Mouse (Mus musculus): Measurements from ENCODE around the gene Pinlyp.
A peak's percentile ranks its signal among the peaks of the same experiment; 100 is the strongest.
"Not testable (repeated sequence)": the region's sequence is repeated elsewhere in the genome, so short reads cannot be mapped to it uniquely, and the experiment has no call there.

The Pinlyp gene

DNA sequence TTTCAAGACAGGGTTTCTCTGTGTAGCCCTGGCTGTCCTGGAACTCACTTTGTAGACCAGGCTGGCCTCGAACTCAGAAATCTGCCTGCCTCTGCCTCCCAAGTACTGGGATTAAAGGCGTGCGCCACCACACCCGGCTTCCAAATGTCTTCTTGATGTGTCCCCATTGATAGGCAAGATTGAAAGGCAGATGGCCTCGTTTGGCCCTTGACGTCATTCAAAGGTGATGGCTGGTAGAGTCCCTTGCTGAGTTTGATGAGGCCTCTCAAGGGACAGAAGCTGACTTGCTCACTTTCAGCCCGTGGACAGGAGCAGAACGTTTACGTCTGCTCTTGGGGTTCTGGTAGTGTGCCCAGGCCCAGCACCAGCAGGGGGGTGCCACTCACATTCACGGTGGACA is 25.9 kb downstream of the Pinlyp start:
- not testable (repeated sequence) for DNase-seq

DNA sequence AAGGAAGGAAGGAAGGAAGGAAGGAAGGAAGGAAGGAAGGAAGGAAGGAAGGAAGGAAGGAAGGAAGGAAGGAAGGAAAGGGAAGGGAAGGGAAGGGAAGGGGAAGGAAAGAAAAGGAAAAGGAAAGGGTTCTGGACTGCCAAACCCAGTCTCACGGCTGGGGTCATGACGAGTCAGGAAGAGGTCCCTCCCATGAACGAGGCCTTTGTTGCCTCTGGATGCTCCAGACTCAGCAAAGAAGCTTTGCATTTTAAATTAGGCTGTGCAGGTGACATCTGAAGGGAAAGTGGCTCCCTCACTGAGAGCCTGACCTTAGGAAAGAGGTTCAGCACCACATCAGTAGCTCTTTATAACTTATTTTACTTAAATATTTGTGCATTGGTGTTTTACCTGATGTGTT is 26.8 kb downstream of the Pinlyp start:
- DNase-seq: no peak

DNA sequence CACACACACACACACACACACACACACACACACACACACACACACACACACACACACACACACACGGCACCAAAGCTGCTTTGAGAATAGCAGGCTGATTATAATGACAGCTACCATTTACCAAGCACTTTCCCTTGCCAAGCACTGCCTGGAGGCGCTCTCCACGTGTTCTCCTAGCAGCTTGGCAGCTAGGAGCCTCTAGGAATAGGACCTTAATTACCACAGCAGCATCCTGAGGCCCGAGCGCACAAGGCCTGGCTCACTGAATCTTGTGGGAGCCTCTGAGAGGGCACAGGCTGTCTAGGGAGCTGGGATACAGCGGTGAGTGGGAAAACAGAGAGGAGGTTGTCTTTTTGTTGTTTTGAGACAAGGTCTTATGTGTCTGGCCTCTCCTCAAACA is 28.3 kb downstream of the Pinlyp start:
- DNase-seq: no peak

DNA sequence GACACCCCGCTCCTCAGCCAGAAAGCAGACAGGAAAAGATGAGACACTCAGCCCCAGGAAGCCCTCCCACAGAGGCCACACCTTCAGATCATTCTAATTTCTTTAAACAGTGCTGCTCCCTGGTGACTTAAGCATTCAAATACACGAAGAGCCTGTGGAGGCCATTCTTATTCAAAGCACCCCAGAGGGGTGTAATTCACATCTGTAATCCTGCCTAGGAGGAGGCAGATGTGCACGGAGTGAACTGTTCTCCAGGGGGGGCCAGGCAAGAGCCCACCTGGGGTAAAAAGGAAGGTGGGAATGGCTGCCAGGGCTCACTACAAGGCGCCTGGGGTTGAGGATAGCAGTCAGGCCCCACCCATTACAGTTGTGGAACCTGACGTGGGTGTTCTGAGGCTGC is 28.8 kb downstream of the Pinlyp start:
- no peak for DNase-seq

DNA sequence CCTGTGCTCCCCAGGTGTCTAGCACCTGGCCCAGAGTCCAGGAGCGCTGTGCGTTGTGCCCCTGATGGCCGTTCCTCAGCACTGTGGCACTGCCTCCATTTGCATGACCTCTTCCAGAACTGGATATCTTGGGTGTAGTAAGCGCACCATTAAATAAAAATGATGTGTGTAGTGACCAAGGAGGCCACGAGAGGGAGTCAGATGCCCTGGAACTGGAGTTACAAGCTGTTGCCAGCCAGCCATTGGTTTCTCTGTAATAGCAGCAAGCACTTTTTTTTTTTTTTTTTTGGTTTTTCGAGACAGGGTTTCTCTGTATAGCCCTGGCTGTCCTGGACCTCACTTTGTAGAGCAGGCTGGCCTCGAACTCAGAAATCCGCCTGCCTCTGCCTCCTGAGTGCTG is 29.6 kb downstream of the Pinlyp start:
- DNase-seq: not testable (repeated sequence)

DNA sequence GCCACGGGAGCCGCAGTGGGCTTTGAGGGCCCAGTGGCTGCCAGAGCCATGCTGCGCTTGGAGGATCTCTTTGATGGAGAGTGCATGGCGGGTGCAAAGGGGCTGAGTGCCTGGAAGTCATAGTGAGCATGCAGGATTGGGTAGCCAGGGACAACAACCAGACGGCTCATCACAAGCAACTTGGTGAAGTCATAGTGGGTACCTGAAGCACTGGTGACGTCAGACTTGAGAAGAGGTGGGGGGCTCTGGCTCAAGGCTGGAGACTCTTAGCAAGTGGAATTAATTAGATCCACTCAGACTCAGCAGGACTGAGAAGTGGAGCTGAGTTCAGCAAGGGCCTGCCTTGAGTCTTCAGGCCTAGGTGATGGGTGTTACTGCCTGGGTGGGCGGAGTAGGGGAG is 33.6 kb downstream of the Pinlyp start, which contains the start of gene AC161166.1:
TSS of gene AC161166.1 (minus strand) at position 101 of the 400 bp plus-strand sequence.
- DNase-seq: no peak

DNA sequence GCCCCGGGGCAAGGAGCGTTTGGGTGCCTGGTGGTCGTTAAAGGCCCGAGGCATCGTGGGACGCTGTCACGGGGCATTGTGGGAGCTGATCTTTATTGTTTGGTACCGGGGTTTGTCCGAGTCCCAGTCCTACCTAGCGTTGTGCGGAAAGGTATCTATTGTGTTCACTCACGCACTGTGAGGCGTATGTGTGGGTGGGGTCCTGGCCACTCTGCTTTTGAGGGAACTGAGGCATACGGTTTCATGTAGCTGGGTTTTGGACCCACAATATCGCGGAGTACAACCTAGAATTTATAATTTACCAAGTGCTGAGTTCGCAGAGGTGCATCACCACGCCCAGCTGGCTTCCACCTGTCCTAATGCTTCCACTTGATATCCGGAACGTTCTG is 38.2 kb downstream of the Pinlyp start:
- DNase-seq: no peak

DNA sequence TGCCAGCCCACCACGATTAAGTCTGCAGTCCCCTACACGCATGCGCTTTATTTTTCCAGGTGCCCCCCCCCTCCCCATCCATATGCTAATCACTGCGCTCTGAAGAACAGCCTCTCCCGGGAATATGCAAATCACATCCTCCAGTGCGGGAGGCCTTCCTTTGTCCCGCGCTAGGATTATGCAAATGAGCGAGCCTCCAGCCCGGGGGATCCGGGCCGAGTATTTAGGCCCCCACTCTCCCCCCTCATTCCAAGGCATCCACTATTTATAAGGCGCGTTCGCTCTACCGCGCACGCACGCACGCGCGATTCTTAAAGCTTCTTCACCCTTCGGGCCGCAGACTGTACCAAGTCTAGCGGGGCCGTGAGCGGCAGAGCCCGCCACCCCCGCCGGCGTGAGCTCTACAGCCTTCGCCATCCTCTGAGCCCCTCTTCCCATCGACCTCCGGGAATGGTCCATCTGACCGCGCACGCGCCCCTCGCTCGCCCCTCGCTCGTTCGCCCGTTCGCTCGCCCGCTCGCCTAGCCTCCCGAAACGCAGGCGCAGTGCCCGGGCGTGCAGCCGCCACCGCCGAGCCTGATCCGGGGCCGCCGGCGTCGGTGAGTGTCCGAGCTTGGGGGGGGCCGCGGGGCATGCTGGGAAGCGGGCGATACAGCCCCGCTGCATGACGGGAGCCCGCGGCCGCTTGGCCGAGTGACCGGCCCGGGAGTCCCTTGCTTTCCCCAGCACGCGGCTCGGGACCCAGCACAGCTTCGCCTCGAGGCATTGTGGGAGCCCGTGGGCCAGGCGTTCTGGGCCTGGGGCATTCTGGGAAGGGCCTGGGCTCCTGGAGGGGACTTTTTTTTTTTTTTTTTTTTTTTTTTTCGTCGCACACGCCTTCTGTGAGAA is 38.8 kb downstream of the Pinlyp start, which contains the start of gene Zfp428:
TSS of gene Zfp428 (plus strand) at position 169 of the 888 bp plus-strand sequence.
- DNase-seq: peak; percentile 87

DNA sequence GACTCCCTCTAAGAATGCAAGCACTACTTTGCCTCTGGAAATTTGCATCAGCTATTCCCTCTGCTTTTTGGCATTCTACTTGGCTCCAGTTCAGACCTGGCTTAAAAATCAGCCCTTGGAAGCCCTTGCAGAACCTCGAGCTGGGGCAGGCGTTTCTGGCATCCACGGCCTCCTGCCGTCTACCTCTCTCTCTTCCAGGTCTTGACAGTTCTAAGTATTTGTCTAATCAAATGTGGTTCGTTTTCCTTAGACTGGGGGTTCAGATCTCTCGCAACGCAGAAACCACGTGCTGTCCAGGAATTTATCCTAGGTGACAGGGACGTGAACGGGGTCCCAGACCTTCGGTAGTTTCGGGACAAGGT is 39.5 kb downstream of the Pinlyp start:
- peak; percentile 31 for DNase-seq

DNA sequence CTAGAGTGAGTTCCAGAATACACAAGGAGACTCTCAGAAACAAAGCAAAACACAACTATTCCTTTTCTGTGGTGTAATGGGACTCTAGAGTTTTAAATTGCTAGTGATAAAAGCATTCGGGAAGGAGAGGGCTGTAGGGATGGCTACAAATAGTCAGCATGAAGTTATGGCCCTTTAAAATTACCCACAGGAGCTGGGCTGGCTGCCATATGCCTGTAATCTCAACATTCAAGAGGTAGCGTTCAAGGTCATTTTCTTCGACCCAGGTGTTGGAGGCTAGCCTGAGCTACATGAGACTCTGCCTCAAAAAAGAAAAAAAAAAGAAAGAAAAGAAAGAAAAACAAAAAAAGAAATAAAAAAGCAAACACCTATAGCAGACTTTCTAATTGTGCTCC is 39.9 kb downstream of the Pinlyp start:
- no peak for DNase-seq

DNA sequence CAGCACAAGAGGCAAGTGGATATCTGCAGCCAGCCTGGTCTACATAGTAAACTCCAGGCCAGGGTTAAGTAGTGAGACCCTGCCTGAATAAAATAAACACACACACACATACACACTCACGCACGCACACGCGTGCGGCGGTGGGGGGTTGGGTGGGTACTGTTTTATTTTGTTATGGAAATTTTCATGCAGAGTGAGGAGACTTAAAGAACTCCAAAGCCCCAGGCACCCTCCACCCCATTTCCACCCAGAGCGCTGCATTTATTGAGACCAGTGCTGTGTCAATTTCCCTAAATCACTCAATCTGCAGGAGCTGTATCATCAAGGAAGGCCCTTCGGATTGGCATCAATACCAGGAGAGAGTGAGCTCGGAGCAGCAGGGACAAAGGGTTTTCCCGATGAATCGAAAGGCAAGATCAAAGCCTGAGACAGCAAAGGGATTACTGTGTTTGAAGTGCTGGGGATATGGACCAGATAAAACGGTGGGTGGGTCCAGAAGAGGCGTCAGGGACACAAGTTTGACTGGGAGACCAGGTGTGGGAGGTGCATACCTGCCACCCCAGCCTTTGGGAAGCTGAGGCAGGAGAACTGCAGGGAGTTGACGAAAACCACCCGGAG is 40.4 kb downstream of the Pinlyp start:
- no peak for DNase-seq

DNA sequence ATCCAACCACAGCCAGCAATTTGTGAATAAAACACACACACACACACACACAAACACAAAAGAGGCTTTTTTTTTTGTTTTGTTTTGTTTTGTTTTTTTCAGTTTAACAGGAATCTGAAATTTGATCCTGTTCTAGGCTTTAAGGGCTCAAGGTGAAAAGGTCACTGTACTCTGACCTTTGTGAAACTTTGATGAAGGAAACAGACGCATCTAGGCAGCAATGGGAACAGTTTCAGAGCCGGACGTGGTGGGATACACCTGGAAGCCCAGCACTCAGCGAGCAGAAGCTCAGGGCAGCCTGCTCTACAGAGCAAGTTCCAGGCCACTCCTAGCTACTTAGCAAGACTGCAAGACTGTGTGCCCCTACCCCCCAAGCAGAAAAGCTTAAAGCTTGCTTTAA is 41.0 kb downstream of the Pinlyp start:
- no peak for DNase-seq

DNA sequence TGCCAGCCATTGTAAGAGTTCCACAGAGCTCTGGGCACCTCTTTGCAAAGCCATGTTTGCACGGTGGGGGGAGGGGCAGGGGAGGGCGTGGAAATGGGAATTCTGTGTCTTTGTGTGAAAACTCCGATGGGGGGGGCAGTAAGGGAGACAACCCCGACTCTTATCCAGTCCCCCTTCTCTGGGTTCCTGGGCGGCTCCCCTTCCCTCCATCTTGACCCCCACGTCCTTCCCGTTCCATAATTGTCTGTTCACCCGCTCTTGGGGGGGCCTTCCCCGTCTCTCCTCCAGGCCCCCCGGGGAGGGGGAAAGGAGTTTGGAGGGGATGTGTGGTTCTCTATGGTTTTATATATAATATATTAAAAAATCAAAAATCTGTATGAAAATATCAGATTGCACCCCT is 41.9 kb downstream of the Pinlyp start:
- no peak for DNase-seq

DNA sequence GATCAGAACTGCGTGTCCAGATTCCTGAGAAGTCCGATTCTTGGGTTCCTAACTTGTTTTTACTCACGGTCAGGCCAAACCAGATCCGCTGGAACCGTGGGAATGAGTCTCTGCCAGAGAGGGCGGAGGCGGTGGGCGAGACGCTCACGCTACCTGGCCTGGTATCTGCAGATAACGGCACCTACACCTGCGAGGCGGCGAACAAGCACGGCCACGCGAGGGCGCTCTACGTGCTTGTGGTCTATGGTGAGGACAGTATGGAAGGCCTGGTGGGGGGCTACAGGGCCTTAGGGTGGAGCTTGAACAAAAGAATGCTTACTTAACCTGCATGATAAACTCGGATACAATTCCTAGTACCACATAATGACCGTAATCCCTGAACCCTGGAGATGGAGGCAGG is 44.4 kb downstream of the Pinlyp start:
- DNase-seq: peak; percentile 56

DNA sequence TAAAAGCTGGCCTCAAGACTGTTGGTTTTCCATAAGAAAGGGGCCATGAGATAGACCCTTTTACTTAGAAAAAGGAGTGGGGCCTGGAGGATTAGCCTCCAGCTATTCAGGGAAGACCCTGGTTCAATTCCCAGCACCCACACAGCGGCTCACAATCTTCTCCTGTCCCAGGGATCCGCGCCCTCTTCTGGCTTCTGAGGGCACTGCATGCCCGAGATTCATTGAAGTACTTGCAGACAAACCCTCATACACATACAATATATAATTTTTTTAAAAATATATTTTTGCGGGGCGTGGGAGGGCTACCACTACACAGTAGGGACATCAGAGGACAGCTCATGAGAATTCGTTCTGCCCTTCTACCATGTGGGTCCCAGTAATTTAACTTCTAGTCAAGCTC is 45.0 kb downstream of the Pinlyp start:
- DNase-seq: peak; percentile 56

DNA sequence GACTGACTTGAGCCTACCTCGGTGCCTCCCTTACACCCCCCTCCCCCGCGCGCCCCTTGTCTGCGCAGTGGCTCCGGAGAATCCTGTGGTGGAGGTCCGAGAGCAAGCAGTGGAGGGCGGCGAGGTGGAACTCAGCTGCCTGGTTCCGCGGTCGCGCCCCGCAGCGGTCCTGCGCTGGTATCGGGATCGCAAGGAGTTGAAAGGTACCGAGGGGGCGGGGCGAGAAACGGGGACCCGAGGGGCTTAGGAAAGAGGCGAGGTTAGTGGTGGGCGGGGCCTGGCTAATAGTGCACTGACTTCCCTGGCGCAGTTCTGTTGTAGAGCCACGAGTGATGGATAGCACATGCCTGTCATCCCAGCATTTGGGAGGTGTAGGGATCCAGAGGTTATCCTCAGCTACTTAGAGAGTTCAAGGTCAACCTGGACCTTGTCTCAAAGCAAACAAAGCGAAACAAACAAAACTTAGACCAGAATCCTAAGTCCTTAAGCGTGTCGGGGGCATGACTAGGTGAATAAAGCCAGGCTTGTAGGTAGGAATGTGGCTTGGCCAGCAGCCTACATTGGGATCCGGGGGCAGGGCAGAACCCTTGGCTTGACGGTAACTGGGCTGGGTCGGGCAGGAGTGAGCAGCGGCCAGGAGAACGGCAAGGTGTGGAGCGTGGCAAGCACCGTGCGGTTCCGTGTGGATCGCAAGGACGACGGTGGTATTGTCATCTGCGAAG is 45.9 kb downstream of the Pinlyp start:
- no peak for DNase-seq

Measured in lung, postnatal 36 days (tissue).